Mouse (Mus musculus): ENCODE measurements around the gene Olfr556.

GRCm38 (mm10) chr7:102695358-102696125 is 30.8 kb downstream of the Olfr556 start, which contains the start of gene Olfr557:
- TF ChIP-seq POLR2A (IDR thresholded peaks at IDR 0.05; ENCODE audit: low read depth, low read length) = no peak
- TF ChIP-seq CTCF (IDR thresholded peaks at IDR 0.05; ENCODE audit: borderline replicate concordance, insufficient read depth, low read length) = peak; percentile 30; the same call in 1 of the 2 replicates

All from embryonic fibroblast, embryonic 13.5 days (primary cell).